Mouse (Mus musculus): Measurements from ENCODE around the gene Crybg1.

- TF ChIP-seq CTCF (IDR thresholded peaks at IDR 0.05; ENCODE audit: low read depth, low read length) (no peak), POLR2A (IDR thresholded peaks at IDR 0.05; ENCODE audit: borderline replicate concordance, low read depth, low read length) (no peak)
These were observed 130.1 kb downstream of the Crybg1 start for GRCm38 (mm10) chr10:44018562-44018961.
